Mouse (Mus musculus) c-Kit-negative CD71-positive TER-119-positive erythroid progenitor cells, embryonic 14.5 days (primary cell): ENCODE results near the gene Cyb5r1.
"Not testable (repeated sequence)": the region's sequence is repeated elsewhere in the genome, so short reads cannot be mapped to it uniquely, and the experiment has no call there.

Experiments used
- DNase-seq: peaks from one replicate; pipeline ENCODE4 v3.0.0-alpha.2; 2013; ENCODE audit warnings: low read depth, low spot score

Cyb5r1 gene

GRCm38 (mm10) chr1:134414038-134414437, 8.7 kb downstream of the Cyb5r1 start:
- no peak for DNase-seq

GRCm38 (mm10) chr1:134414501-134415167, 9.3 kb downstream of the Cyb5r1 start:
- no peak for DNase-seq

DNA sequence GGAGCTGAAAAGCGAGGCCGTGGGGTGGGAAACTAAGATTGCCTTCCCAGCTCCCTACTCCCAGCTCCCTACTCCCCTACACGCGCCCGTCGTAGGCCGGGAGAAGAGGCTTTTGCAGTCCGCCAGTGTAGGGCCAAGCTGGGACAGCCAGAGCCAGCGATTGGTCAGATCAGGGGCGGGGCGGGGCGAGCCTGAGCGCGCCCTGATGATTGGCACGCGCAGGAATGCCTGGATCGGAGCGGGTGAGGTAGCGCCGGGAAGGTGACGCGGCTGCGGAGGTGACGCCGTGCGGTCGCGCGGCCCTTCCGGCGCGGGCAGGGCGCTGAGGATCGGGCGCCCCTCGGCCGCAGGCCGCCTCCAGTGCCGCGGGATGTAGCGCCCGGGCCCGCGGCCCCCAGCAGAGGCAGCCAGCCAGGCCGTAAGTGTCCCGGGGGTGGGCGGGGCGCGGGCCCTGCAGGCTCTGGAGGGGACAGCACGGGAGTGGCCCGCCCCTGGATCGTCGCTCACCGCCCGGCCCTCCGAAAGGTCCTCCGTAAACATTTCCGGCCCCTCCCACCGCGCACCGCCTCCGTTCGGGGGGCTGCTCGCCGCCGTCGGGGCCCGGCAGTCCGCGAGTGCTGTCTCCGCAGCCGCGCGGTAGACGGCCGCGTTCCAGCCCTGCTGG, 9.9 kb downstream of the Cyb5r1 start, which contains the start of gene Adipor1:
Gene Adipor1 (plus strand): TSS at position 211 of the 664 bp plus-strand sequence.
- DNase-seq = peak; percentile 92

GRCm38 (mm10) chr1:134418414-134418975, 13.1 kb downstream of the Cyb5r1 start:
- no peak for DNase-seq

DNA sequence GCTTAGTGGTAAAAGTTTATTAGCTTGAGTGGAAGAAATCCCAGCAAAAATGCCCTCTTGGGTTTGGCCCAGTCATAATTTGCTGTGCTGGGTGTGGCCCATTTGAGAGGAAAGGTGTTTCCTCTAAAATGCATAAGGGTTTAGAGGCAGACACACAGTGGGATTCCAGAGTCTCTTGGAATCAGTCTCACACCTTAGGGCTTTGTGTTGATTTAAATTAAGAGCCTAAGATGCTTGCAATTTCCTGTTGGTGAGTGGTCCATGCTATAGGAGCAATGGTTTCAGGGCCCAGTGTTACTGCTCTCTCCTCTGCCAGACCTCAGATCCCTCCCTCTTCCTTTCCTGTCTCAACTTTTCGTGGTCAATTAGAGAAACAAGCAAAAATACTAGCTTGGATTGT, 13.8 kb downstream of the Cyb5r1 start:
- DNase-seq = no peak

- no peak for DNase-seq
These were observed 14.5 kb downstream of the Cyb5r1 start for GRCm38 (mm10) chr1:134419751-134420458.

DNA sequence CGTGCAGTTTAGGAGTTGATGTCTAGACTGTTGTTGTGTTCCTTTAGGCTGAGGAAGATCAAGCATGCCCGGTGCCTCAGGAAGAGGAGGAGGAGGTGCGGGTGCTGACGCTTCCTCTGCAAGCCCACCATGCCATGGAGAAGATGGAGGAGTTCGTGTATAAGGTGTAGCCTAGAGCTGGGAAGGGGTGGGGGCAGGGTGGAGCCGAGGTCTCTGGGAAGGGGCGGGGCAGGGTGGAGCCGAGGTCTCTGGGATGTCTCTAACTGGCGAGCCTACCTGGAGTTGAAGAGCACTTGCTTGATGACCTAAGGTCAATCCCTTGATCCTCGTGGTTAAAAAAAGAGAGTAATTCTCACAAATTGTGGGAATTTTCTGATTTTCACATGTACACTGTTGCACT, 18.6 kb downstream of the Cyb5r1 start:
- DNase-seq = no peak

DNA sequence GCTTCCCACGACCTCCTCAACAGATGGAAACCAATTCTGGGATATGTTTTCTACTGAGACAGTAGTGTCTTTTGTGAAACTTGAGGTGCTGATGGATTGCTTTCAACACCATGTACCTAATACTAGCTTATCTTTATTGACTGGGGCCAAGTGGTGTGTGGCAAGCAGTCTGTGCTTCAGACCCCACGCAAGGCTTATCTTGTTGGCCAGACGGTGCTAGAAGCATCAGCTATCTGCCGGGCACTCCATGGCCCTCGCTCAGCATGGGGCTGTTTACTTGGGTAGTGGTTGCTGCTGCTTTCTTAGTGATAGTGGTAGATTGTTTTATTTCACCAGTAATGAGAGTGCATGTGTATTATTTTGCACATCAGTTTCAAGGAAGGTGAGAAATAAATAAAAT, 20.9 kb downstream of the Cyb5r1 start:
- peak; percentile 89 for DNase-seq

DNA sequence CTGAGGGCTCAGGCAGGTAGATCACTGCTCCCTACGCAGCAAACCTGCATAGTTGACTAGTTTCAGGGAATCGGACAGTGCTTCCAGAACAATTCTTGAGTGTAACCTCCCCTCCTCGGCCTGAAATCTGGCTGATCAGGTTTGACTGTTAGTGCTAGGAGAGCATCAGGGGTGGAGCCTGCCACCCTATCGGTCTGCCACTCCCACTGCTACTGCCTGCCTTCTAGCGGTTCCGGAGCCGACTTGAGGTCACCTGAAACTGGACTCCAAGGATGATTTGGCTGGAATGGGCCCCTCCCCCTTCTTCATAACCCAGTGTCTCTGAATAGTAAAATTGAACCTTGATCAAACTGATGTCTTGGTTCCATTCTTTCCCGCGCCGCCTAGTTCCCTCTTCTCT, 27.6 kb downstream of the Cyb5r1 start:
- DNase-seq = no peak

GRCm38 (mm10) chr1:134433473-134433872, 28.1 kb downstream of the Cyb5r1 start:
- DNase-seq = no peak

- DNase-seq = peak; percentile 69
These were observed 30.1 kb downstream of the Cyb5r1 start for GRCm38 (mm10) chr1:134435414-134435813.

DNA sequence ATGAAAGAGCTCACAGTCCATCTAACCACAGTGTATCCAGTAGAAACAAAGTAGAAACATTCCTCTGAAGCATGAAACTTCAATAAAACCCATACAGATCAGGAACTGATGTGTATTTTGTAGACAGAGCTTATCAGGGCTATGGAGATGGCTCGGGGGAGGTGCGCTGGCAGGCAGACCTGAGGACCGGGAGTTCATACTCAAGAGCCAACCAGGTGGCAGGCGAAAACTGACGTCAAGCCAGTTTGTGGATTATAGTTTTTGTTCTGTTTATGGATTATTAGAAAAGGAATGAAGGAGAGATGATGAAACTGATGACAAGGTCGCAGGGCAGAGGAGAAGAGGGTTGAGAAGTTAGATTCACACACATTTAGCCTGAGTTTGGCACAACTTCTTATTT, 35.1 kb downstream of the Cyb5r1 start:
- no peak for DNase-seq

DNA sequence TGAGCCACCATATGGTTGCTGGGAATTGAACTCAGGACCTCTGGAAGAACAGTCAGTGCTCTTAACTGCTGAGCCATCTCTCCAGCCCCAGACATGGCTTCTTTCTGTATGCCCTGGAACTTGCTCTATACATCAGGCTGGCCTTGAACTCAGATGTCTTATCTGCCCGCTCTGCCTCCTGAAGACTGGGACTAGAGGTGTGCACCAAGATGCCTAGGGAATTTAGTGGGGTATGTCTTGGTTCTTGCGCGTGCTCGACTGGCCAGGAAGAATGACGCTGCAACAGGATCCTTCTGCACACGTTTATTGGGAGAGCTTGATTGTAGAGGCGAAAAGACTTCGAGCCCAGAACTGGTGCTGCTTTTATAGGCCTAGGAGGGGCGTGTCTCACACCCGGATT, 36.4 kb downstream of the Cyb5r1 start:
- not testable (repeated sequence) for DNase-seq

DNA sequence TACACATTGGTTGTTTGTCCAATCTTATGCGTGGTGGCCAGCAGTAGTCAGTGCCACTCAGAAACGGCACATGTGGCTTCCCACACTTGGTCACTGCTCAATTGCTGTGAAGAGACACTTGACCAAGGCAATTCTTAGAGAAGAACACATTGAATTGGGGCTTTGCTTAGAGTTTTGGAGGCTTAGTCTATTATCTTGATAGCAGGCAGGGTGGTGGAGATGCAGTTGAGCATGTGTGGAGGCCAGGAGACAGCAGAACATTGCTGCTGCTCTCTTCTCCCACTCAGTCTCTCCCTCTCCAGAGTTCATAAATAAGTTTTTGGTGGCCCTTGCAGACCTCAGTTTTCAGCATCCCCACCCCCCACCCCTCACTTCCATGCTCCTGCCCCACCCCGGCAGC, 37.0 kb downstream of the Cyb5r1 start:
- no peak for DNase-seq

DNA sequence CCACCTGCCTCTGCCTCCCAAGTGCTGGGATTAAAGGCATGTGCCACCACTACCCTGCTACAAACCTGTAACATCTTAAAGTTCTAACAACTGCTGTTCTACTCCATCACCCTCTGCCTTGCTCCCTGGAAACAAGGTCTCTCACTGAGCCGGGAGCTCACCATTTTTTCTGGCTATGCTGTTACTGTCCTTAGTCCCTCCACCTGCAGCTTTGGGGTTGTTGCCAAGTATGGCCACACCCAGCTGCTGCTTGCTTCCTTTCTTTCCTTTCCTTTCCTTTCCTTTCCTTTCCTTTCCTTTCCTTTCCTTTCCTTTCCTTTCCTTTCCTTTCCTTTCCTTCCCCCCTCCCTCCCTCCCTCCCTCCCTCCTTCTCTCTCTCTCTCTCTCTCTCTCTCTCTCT, 37.9 kb downstream of the Cyb5r1 start:
- DNase-seq = not testable (repeated sequence)

DNA sequence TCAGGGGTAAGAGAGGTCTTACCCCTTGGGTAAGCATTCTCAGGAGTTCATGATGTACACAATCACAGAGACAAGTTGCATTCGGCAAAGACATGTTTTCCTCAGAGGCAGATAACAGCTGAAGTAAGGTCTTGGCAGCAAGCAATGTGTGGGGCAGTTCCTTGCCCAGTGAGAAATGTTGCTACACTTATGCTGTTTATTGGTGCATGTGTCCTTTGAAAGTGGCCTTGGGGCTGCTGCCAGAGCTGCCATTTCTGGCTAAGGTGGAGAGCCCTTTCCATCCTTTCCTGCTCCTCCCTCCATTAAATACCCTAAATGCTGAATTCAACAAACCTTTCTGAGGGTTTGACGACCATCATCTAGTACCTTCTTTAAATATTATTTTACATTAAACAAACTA, 40.1 kb downstream of the Cyb5r1 start:
- no peak for DNase-seq

- DNase-seq = not testable (repeated sequence)
These were observed 43.2 kb downstream of the Cyb5r1 start for GRCm38 (mm10) chr1:134448537-134448936.

- DNase-seq = no peak
These were observed 44.8 kb downstream of the Cyb5r1 start for GRCm38 (mm10) chr1:134450201-134450600.

DNA sequence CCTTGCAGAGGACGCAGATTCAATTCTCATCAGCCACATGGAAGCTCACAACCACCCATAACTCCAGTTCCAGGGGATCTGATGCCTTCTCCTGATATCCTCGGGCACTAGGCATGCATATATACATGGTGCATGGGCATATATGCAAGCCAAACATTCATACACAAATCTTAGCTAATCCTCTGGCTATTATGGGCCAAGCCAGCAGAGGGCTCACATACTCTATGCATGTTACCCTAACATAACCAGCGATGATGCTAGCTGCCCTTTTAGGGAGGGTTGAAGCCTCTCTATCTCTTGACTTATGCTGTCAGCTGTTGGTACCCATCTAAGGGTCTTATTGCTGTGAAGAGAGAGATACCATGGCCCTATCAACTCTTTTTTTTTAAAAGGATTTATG, 45.6 kb downstream of the Cyb5r1 start:
- no peak for DNase-seq

GRCm38 (mm10) chr1:134454904-134455824, 49.8 kb downstream of the Cyb5r1 start, which contains the start of gene Klhl12:
Gene Klhl12 (plus strand): TSS chr1:134455531.
- peak; percentile 89 for DNase-seq

DNA sequence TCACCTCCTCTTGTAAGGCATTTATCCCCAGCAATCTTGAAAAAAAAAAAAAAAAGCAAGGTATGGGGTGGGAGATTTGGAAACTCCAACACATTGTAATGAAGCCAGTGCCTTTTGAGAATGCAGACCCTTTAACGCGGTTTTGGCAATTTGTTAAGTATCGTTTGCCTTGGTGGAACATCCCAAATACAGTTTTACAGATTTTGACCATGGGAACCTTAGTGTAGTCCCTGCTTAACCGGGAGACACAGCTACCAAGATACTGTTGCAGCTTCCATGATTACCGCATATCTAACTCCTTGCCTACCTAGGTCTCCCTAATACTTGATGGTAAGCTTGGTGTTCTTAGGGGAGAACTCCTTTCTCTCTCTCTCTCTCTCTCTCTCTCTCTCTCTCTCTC, 50.7 kb downstream of the Cyb5r1 start:
- DNase-seq = no peak
